Mouse (Mus musculus): Measurements from ENCODE around the gene Hnrnpc. TPM values are rescaled to one million over a fixed set of nuclear protein-coding genes. Genes with fewer than 3 reads are reported as not detected.

The Hnrnpc gene
- total RNA-seq, 2 experiments from 2014 or later: 108 to 122 TPM

DNA sequence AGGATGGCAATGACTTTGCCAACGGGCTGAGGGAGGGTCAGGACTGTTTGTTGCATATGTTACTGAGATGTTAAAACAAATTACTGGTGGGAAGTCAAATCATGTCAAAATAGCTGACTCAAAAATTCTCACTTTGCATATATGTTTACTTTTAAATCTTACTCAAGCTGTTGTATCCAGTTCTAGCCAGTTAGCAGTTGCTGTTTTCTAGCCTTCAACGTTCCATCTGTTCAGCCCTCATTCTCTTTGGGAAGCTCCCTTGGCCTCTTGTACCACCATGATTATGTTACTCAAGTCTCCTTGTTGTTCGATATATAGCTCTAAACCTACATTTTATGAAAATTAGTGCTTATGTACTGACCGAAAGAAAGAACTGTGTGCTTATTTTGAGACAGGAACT, 77.5 kb downstream of the Hnrnpc start:
- DNase-seq: no peak

DNA sequence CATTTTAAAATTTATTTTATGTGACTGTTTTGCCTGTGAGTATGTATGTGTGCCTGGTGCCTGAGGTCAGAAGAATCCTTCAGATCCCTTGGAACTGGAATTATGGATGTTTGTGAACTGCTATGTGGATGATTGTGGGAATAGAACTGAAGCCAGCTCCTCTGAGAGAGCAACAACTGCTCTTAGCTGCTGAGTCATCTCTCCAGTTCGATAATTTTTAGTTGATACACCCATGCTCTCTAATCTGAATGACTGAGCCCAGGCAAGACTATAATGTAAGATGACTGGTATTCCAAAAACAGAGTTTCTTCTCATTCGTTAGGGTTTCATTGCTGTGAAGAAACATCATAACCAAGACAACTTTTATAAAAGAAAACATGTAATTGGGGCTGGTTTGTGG, 79.7 kb downstream of the Hnrnpc start:
- no peak for DNase-seq

Other genes starting within 250 kb of the Hnrnpc start
- gene Mettl17, start 219.2 kb downstream of the Hnrnpc start, total RNA-seq (2021): 10 to 100 TPM; 11.1 to 14.9 TPM
- gene Slc39a2, start 211.1 kb downstream of the Hnrnpc start, total RNA-seq (2021): under 1 TPM; 0.45 to 0.68 TPM
- 100 to 1,000 TPM; 700 to 765 TPM for gene Ndrg2, start 189.9 kb downstream of the Hnrnpc start, total RNA-seq (2021)
- gene Tppp2, start 185.6 kb downstream of the Hnrnpc start, total RNA-seq (2021): not detected
- not detected for gene Rnase13, start 181.3 kb downstream of the Hnrnpc start, total RNA-seq (2021)
- gene Arhgef40, start 119.3 kb downstream of the Hnrnpc start, total RNA-seq (2021): 10 to 100 TPM; 40.7 to 55.7 TPM
- gene Tmem253, start 88.4 kb downstream of the Hnrnpc start, total RNA-seq (2021): 1 to 10 TPM in 1 of 2 experiments, under 1 TPM in 1; 0.85 to 1.0 TPM
- 10 to 100 TPM; 17.6 to 23.1 TPM for gene Zfp219, start 83.3 kb downstream of the Hnrnpc start, total RNA-seq (2021)
- gene Olfr221, start 61.6 kb downstream of the Hnrnpc start, total RNA-seq (2021): not detected
- gene Rpgrip1, start 6.7 kb upstream of the Hnrnpc start, total RNA-seq (2021): under 1 TPM; 0.12 to 0.56 TPM
- 10 to 100 TPM; 22.9 to 30.3 TPM for gene Supt16, start 93.4 kb upstream of the Hnrnpc start, total RNA-seq (2021)
- gene Chd8, start 153.8 kb upstream of the Hnrnpc start, total RNA-seq (2021): 10 to 100 TPM; 46.7 to 62.6 TPM
- gene Tox4, start 175.1 kb upstream of the Hnrnpc start, total RNA-seq (2021): 10 to 100 TPM; 31.3 to 33.8 TPM
- gene Rab2b, start 175.5 kb upstream of the Hnrnpc start, total RNA-seq (2021): 1 to 10 TPM; 7.1 to 8.3 TPM
- gene Mettl3, start 201.1 kb upstream of the Hnrnpc start, total RNA-seq (2021): 10 to 100 TPM; 16.3 to 17.3 TPM
- gene Sall2, start 224.7 kb upstream of the Hnrnpc start, total RNA-seq (2021): 1 to 10 TPM; 3.1 to 5.0 TPM

All from gastrocnemius, postnatal 10 days (tissue).